Mouse (Mus musculus): ENCODE measurements at regions not wholly inside any gene's neighbourhood (a gene's known extent, or its start where the extent isn't known, plus 50 kb on each side); places are given as distances from the start of the nearest gene placed in this dataset.

- no peak for TF ChIP-seq CTCF (IDR thresholded peaks at IDR 0.05)
- DNase-seq = no peak
- Histone ChIP-seq H3K4me3 (no peak overlapping the region), H3K27ac (no peak overlapping the region)
- intact Hi-C loops (cut with DNase I) = no loop called here
These were observed 74.6 kb upstream of the Fbxl4 start for GRCm38 (mm10) chr4:22282536-22283323.

GRCm38 (mm10) chr4:22292169-22292568, 65.2 kb upstream of the Fbxl4 start:
- intact Hi-C loops (cut with DNase I) = no loop called here
- no peak for DNase-seq
- H3K27ac ChIP-seq = no peak overlapping the region
- no peak for TF ChIP-seq CTCF (IDR thresholded peaks at IDR 0.05)
- H3K4me3 ChIP-seq = no peak overlapping the region

GRCm38 (mm10) chr4:22300206-22300605, 57.1 kb upstream of the Fbxl4 start:
- no peak for TF ChIP-seq CTCF (IDR thresholded peaks at IDR 0.05)

GRCm38 (mm10) chr4:22301148-22301942, 56.0 kb upstream of the Fbxl4 start:
- TF ChIP-seq CTCF (IDR thresholded peaks at IDR 0.05) = no peak
- intact Hi-C loops (cut with DNase I) = no loop called here
- DNase-seq = no peak
- H3K27ac ChIP-seq = no peak overlapping the region
- H3K4me3 ChIP-seq = no peak overlapping the region

More at GRCm38 (mm10) chr4:22300206-22300605, 57.1 kb upstream of the Fbxl4 start:
- Histone ChIP-seq H3K27ac (no peak overlapping the region), H3K4me3 (no peak overlapping the region)
- intact Hi-C loops (cut with DNase I) = no loop called here
- no peak for DNase-seq

GRCm38 (mm10) chr4:22301943-22302215, 55.5 kb upstream of the Fbxl4 start:
- H3K4me3 ChIP-seq = no peak overlapping the region
- intact Hi-C loops (cut with DNase I) = no loop called here

GRCm38 (mm10) chr4:22302262-22302661, 55.1 kb upstream of the Fbxl4 start:
- Histone ChIP-seq H3K4me3 (no peak overlapping the region), H3K27ac (no peak overlapping the region)
- DNase-seq = no peak
- no peak for TF ChIP-seq CTCF (IDR thresholded peaks at IDR 0.05)
- intact Hi-C loops (cut with DNase I) = no loop called here

More at GRCm38 (mm10) chr4:22301943-22302215, 55.5 kb upstream of the Fbxl4 start:
- H3K27ac ChIP-seq = no peak overlapping the region
- no peak for TF ChIP-seq CTCF (IDR thresholded peaks at IDR 0.05)
- no peak for DNase-seq

Measured in gastrocnemius, adult 2 months (tissue).